Mouse (Mus musculus) forebrain, postnatal 0 days (tissue): ENCODE measurements around the gene Vps41. TPM values are rescaled to one million over a fixed set of nuclear protein-coding genes. Genes with fewer than 3 reads are reported as not detected.

Source experiments
- ATAC-seq: fragments of 200-750 bp; cut with Nextera tagmentation; 2 replicates; pipeline ENCODE4 v1.8.0; 2017; ENCODE audit warnings: mild to moderate bottlenecking, moderate library complexity
- DNase-seq: peaks from one replicate; pipeline ENCODE4 v3.0.0-alpha.2; 2015
- H3K27ac ChIP-seq: fragments of 300-500 bp; sonication (generic); 2 replicates; pipeline ENCODE4 v1.5.1; 2014; ENCODE audit warnings: low read depth, mild to moderate bottlenecking, antibody characterized with exemption, low read length, moderate library complexity, mixed read lengths
- H3K27me3 ChIP-seq: fragments of 300-500 bp; sonication (generic); 2 replicates; pipeline ENCODE4 v1.6.1; 2014; ENCODE audit warnings: mild to moderate bottlenecking, low read length, mixed read lengths; ENCODE audit not compliant: insufficient read depth
- H3K36me3 ChIP-seq: fragments of 300-500 bp; sonication (generic); 2 replicates; pipeline ENCODE4 v1.6.1; 2014; ENCODE audit warnings: mild to moderate bottlenecking, moderate library complexity; ENCODE audit not compliant: insufficient read depth
- H3K4me1 ChIP-seq: fragments of 300-500 bp; sonication (generic); 2 replicates; pipeline ENCODE4 v1.6.1; 2014; ENCODE audit warnings: antibody characterized with exemption; ENCODE audit not compliant: insufficient read depth
- H3K4me2 ChIP-seq: fragments of 300-500 bp; sonication (generic); 2 replicates; pipeline ENCODE4 v1.6.1; 2014; ENCODE audit warnings: low read depth, mild to moderate bottlenecking, moderate library complexity
- H3K4me3 ChIP-seq: fragments of 300-500 bp; sonication (generic); 2 replicates; pipeline ENCODE4 v1.5.1; 2014; ENCODE audit warnings: low read depth, low read length, mixed read lengths
- H3K9ac ChIP-seq: fragments of 300-500 bp; sonication (generic); 2 replicates; pipeline ENCODE4 v1.6.1; 2014; ENCODE audit warnings: mild to moderate bottlenecking
- H3K9me3 ChIP-seq: fragments of 300-500 bp; sonication (generic); 2 replicates; pipeline ENCODE4 v1.6.1; 2016; ENCODE audit warnings: low read length
- CTCF ChIP-seq: sonication (generic); IDR thresholded peaks from 2 replicates; pipeline ENCODE4 v1.5.1; 2016; ENCODE audit warnings: antibody characterized with exemption, control low read depth, low read depth
- WGBS: fragments of 180-500 bp; shearing (Covaris S2); extraction: QIAGEN DNeasy Blood & Tissue Kit; methylation state at CpG from one replicate; pipeline ENCODE4 v1.1.7; 2014; 5-methylcytosine and 5-hydroxymethylcytosine counted together
- polyA plus RNA-seq: library from polyadenylated mRNA; unstranded; fragments of >200 nt; fragmentation: Nextera tagmentation; extraction: Ambion mirVana; gene quantifications from 2 replicates; pipeline ENCODE4 v1.2.1, GENCODE M21; 2015
- total RNA-seq: library from RNA; depleted of rRNA; stranded (reverse); fragments of >200 nt; gene quantifications from 2 replicates; pipeline ENCODE4 v1.2.3, GENCODE M21; 2014

The Vps41 gene
- total and polyA plus RNA-seq, 2 experiments from 2014 or later = 105 to 137 TPM

DNA sequence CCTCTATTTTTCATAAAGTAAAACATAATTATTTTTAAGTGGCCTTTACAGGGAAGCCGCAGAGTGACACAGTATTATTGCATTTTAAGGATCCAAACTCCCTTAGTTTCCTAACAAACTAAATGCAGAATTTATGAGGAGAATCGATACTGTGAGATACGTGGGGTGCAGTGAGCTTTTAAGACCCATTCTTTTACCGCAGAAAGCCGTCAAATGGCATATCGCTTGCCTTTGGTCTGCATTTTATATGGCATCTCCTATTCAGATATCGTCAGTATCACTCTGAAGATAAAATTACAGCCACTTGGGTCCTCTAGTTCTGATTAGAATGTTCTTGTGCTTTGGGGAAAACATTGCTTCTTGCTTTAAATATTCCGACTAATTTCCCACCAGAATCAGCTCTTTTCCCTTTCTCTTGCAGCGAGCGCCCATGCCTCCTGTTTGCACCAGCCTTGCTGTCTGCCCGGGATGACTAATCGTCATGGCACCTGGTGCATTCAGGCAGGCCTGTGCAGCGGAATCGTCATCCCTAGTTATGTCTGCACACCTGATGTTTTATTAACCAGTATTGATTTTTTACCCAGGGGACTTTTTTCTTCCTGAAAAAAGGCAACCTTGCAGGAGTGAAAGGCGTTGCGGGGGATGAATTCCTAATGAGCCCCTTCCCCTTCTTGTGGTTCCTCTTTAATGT, 26.6 kb downstream of the Vps41 start:
- H3K36me3 ChIP-seq = peaks cover 12% of the 10 kb centered on the region
- peak overlapping the region; percentile 54 for H3K27ac ChIP-seq
- WGBS = 65% methylated on average over 16 of the region's 16 CpGs
- H3K9ac ChIP-seq = no peak overlapping the region
- ATAC-seq = peak; percentile 83
- peak overlapping the region; percentile 11 for H3K4me2 ChIP-seq
- no peaks in the 10 kb centered on the region for H3K27me3 ChIP-seq
- no peak for TF ChIP-seq CTCF
- no peak overlapping the region for H3K4me3 ChIP-seq
- H3K9me3 ChIP-seq = no peaks in the 10 kb centered on the region
- no peaks in the 10 kb centered on the region for H3K4me1 ChIP-seq
- peak; percentile 45 for DNase-seq

- no peak for TF ChIP-seq CTCF
- peaks cover 12% of the 10 kb centered on the region for H3K36me3 ChIP-seq
- H3K4me3 ChIP-seq = no peak overlapping the region
- 64% methylated on average over 4 of the region's 4 CpGs for WGBS
- peak overlapping the region; percentile 54; the same call in 1 of the 2 replicates for H3K27ac ChIP-seq
- H3K27me3 ChIP-seq = no peaks in the 10 kb centered on the region
- DNase-seq (peak; percentile 4), ATAC-seq (peak; percentile 58; the same call in 1 of the 2 replicates)
- H3K4me2 ChIP-seq = peak overlapping the region; percentile 11; the same call in 1 of the 2 replicates
- no peaks in the 10 kb centered on the region for H3K9me3 ChIP-seq
- no peak overlapping the region for H3K9ac ChIP-seq
- H3K4me1 ChIP-seq = no peaks in the 10 kb centered on the region
These were observed 27.2 kb downstream of the Vps41 start for GRCm38 (mm10) chr13:18744266-18744652.

DNA sequence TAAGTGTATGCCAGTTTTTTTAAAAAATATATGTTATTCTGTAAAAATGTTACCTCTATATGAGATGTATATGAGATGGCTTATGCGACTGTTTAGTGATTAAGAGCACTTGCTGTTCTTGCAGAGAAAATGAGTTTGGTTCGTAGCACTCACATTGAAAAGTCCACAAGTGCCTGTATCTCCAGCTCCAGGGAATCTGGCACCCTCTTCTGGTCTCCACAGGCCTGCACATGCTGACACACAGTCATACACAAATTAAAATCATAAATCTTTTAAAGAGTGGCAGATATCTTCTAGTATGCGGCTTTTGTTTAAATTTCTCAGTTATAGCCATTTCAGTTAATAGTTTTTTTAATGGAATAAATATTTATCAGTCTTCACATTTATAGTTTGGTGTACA, 40.9 kb downstream of the Vps41 start:
- Histone ChIP-seq H3K27me3 (no peaks in the 10 kb centered on the region), H3K4me2 (no peak overlapping the region), H3K9ac (no peak overlapping the region), H3K4me1 (no peaks in the 10 kb centered on the region), H3K36me3 (no peaks in the 10 kb centered on the region), H3K27ac (no peak overlapping the region), H3K9me3 (no peaks in the 10 kb centered on the region), H3K4me3 (no peak overlapping the region)
- peak; percentile 54 for TF ChIP-seq CTCF
- WGBS = 83% methylated on average over 3 of the region's 3 CpGs
- DNase-seq = no peak
- ATAC-seq = no peak

- no peak overlapping the region for H3K27ac ChIP-seq
- no peaks in the 10 kb centered on the region for H3K9me3 ChIP-seq
- no peaks in the 10 kb centered on the region for H3K4me1 ChIP-seq
- H3K4me3 ChIP-seq = no peak overlapping the region
- WGBS = 94% methylated on average over 5 of the region's 5 CpGs
- DNase-seq (no peak), ATAC-seq (no peak)
- H3K9ac ChIP-seq = no peak overlapping the region
- TF ChIP-seq CTCF = no peak
- no peak overlapping the region for H3K4me2 ChIP-seq
- no peaks in the 10 kb centered on the region for H3K27me3 ChIP-seq
- H3K36me3 ChIP-seq = no peaks in the 10 kb centered on the region
These were observed 42.4 kb downstream of the Vps41 start for GRCm38 (mm10) chr13:18759361-18760056.

DNA sequence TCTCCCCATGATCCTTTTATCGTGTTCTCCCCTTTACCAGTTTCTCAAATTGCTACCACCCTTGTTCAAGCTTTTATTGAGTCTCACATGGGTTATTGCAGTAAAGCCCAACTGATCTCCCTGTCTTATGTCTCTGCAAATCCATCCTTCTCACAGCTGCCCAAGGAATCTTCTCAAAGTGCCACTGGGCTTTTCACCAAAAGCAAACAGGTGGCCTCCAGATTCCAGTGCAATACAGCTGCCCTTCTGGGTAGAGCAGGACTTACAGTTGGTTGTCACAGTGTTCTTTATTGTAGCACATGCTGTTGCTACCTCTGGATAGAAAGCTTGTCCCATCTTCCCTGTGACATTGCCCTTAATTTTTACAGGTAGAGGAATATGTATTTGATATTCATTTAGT, 44.4 kb downstream of the Vps41 start:
- ATAC-seq = no peak
- H3K27me3 ChIP-seq = no peaks in the 10 kb centered on the region
- H3K4me1 ChIP-seq = no peaks in the 10 kb centered on the region
- no peaks in the 10 kb centered on the region for H3K36me3 ChIP-seq
- TF ChIP-seq CTCF = no peak
- no peak overlapping the region for H3K27ac ChIP-seq
- H3K9ac ChIP-seq = no peak overlapping the region
- H3K4me2 ChIP-seq = no peak overlapping the region
- 44% methylated on average over 1 of the region's 1 CpGs for WGBS
- no peak for DNase-seq
- no peaks in the 10 kb centered on the region for H3K9me3 ChIP-seq
- no peak overlapping the region for H3K4me3 ChIP-seq

GRCm38 (mm10) chr13:18767893-18768292, 50.8 kb downstream of the Vps41 start:
- no peaks in the 10 kb centered on the region for H3K27me3 ChIP-seq
- H3K9ac ChIP-seq = no peak overlapping the region
- H3K9me3 ChIP-seq = no peaks in the 10 kb centered on the region
- no peak overlapping the region for H3K4me2 ChIP-seq
- 9% methylated on average over 2 of the region's 2 CpGs for WGBS
- H3K36me3 ChIP-seq = no peaks in the 10 kb centered on the region
- H3K4me3 ChIP-seq = no peak overlapping the region
- H3K27ac ChIP-seq = no peak overlapping the region
- ATAC-seq (no peak), DNase-seq (no peak)
- no peak for TF ChIP-seq CTCF
- H3K4me1 ChIP-seq = 0 out of 2 replicates have a peak, but pooled peaks cover 4% of the 10 kb centered on the region

DNA sequence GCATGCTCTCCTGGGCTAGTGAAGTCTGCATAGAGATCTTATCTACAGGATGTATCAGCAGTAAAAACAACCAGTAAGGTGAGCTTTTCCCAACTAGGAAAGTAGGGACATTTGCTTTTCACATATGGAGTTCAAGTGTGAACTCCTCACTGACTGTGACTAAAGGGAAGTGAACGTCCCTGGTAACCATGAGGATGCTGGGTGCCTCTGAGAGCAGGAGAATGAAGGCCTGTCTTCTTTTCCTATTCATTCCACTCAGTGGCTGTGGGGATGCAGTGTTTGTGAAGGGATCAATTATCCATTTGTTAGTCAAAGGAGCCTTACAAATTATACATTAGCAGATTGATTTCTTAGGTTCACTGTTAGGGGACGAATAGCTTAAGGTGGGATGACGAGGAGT, 51.4 kb downstream of the Vps41 start:
- ATAC-seq (peak; percentile 43; the same call in 1 of the 2 replicates), DNase-seq (no peak)
- H3K27me3 ChIP-seq = no peaks in the 10 kb centered on the region
- no peak overlapping the region for H3K27ac ChIP-seq
- H3K4me2 ChIP-seq = no peak overlapping the region
- no peaks in the 10 kb centered on the region for H3K36me3 ChIP-seq
- no peak overlapping the region for H3K4me3 ChIP-seq
- no peak for TF ChIP-seq CTCF
- WGBS = 33% methylated on average over 3 of the region's 3 CpGs
- H3K4me1 ChIP-seq = 0 out of 2 replicates have a peak, but pooled peaks cover 4% of the 10 kb centered on the region
- no peak overlapping the region for H3K9ac ChIP-seq
- no peaks in the 10 kb centered on the region for H3K9me3 ChIP-seq
